Mouse (Mus musculus): Measurements from ENCODE around the gene Aldh3b1. TPM values are rescaled to one million over a fixed set of nuclear protein-coding genes. Genes with fewer than 3 reads are reported as not detected.

Aldh3b1 gene
- polyA plus RNA-seq, 1 experiment from 2014 or later: 0.64 TPM

- no peaks in the 10 kb centered on the region for H3K27me3 ChIP-seq
- H3K36me3 ChIP-seq (replicated peaks): peaks cover 76% of the 10 kb centered on the region
- no peak overlapping the region for H3K4me2 ChIP-seq
- H3K4me3 ChIP-seq (replicated peaks): no peak overlapping the region
- H3K27ac ChIP-seq: no peak overlapping the region
- no peak for ATAC-seq (ENCODE audit: low FRiP score)
- H3K4me1 ChIP-seq: no peaks in the 10 kb centered on the region
- H3K9me3 ChIP-seq: no peaks in the 10 kb centered on the region
- H3K9ac ChIP-seq: no peak overlapping the region
- 94% methylated on average over 5 of the region's 5 CpGs for WGBS
These were observed 40.5 kb downstream of the Aldh3b1 start for GRCm38 (mm10) chr19:3889096-3889495.

GRCm38 (mm10) chr19:3884325-3884990 is 45.1 kb downstream of the Aldh3b1 start:
- H3K9me3 ChIP-seq: no peaks in the 10 kb centered on the region
- no peak overlapping the region for H3K9ac ChIP-seq
- H3K27me3 ChIP-seq: no peaks in the 10 kb centered on the region
- H3K4me3 ChIP-seq (replicated peaks): no peak overlapping the region
- ATAC-seq (ENCODE audit: low FRiP score): no peak
- peaks cover 37% of the 10 kb centered on the region for H3K36me3 ChIP-seq (replicated peaks)
- no peak overlapping the region for H3K27ac ChIP-seq
- 87% methylated on average over 6 of the region's 6 CpGs for WGBS
- H3K4me2 ChIP-seq: no peak overlapping the region
- no peaks in the 10 kb centered on the region for H3K4me1 ChIP-seq

- WGBS: 72% methylated on average over 4 of the region's 4 CpGs
- no peak overlapping the region for H3K9ac ChIP-seq
- no peak for ATAC-seq (ENCODE audit: low FRiP score)
- no peaks in the 10 kb centered on the region for H3K27me3 ChIP-seq
- no peak overlapping the region for H3K4me3 ChIP-seq (replicated peaks)
- H3K27ac ChIP-seq: no peak overlapping the region
- H3K4me1 ChIP-seq: no peaks in the 10 kb centered on the region
- H3K36me3 ChIP-seq (replicated peaks): peaks cover 22% of the 10 kb centered on the region
- H3K4me2 ChIP-seq: no peak overlapping the region
- H3K9me3 ChIP-seq: no peaks in the 10 kb centered on the region
These were observed 47.4 kb downstream of the Aldh3b1 start for GRCm38 (mm10) chr19:3882214-3882613.

GRCm38 (mm10) chr19:3880054-3880848 is 49.4 kb downstream of the Aldh3b1 start:
- Histone ChIP-seq H3K36me3 (replicated peaks) (peaks cover 16% of the 10 kb centered on the region), H3K9ac (no peak overlapping the region), H3K27ac (no peak overlapping the region), H3K27me3 (no peaks in the 10 kb centered on the region), H3K4me3 (replicated peaks) (no peak overlapping the region), H3K9me3 (no peaks in the 10 kb centered on the region), H3K4me2 (no peak overlapping the region), H3K4me1 (no peaks in the 10 kb centered on the region)
- no peak for ATAC-seq (ENCODE audit: low FRiP score)
- 94% methylated on average over 6 of the region's 6 CpGs for WGBS

GRCm38 (mm10) chr19:3875045-3875444 is 54.6 kb downstream of the Aldh3b1 start:
- 91% methylated on average over 7 of the region's 7 CpGs for WGBS
- H3K4me3 ChIP-seq (replicated peaks): no peak overlapping the region
- H3K9ac ChIP-seq: no peak overlapping the region
- H3K4me1 ChIP-seq: no peaks in the 10 kb centered on the region; the same call in 1 of the 2 replicates
- no peaks in the 10 kb centered on the region for H3K27me3 ChIP-seq
- peaks cover 6% of the 10 kb centered on the region for H3K36me3 ChIP-seq (replicated peaks)
- ATAC-seq (ENCODE audit: low FRiP score): no peak
- no peak overlapping the region for H3K27ac ChIP-seq
- no peak overlapping the region for H3K4me2 ChIP-seq
- H3K9me3 ChIP-seq: no peaks in the 10 kb centered on the region

- no peaks in the 10 kb centered on the region; the same call in 1 of the 2 replicates for H3K4me1 ChIP-seq
These were observed 57.2 kb downstream of the Aldh3b1 start for GRCm38 (mm10) chr19:3872373-3872772.

GRCm38 (mm10) chr19:3871468-3871867 is 58.1 kb downstream of the Aldh3b1 start:
- Histone ChIP-seq H3K9me3 (no peaks in the 10 kb centered on the region), H3K4me2 (no peak overlapping the region), H3K36me3 (replicated peaks) (peaks cover 6% of the 10 kb centered on the region), H3K4me1 (no peaks in the 10 kb centered on the region; the same call in 1 of the 2 replicates), H3K9ac (no peak overlapping the region), H3K4me3 (replicated peaks) (no peak overlapping the region), H3K27ac (no peak overlapping the region), H3K27me3 (no peaks in the 10 kb centered on the region)
- no peak for ATAC-seq (ENCODE audit: low FRiP score)

More at GRCm38 (mm10) chr19:3872373-3872772, 57.2 kb downstream of the Aldh3b1 start:
- Histone ChIP-seq H3K27me3 (no peaks in the 10 kb centered on the region), H3K36me3 (replicated peaks) (peaks cover 6% of the 10 kb centered on the region), H3K4me2 (no peak overlapping the region), H3K9me3 (no peaks in the 10 kb centered on the region), H3K27ac (no peak overlapping the region), H3K4me3 (replicated peaks) (no peak overlapping the region), H3K9ac (no peak overlapping the region)
- no peak for ATAC-seq (ENCODE audit: low FRiP score)
- WGBS: 79% methylated on average over 4 of the region's 4 CpGs

- no peak overlapping the region for H3K9ac ChIP-seq
- no peak overlapping the region for H3K4me3 ChIP-seq (replicated peaks)
- H3K9me3 ChIP-seq: no peaks in the 10 kb centered on the region
- no peaks in the 10 kb centered on the region; the same call in 1 of the 2 replicates for H3K4me1 ChIP-seq
- H3K4me2 ChIP-seq: no peak overlapping the region
- ATAC-seq (ENCODE audit: low FRiP score): no peak
- peaks cover 23% of the 10 kb centered on the region for H3K36me3 ChIP-seq (replicated peaks)
- H3K27ac ChIP-seq: no peak overlapping the region
- no peaks in the 10 kb centered on the region for H3K27me3 ChIP-seq
- 90% methylated on average over 1 of the region's 1 CpGs for WGBS
These were observed 61.3 kb downstream of the Aldh3b1 start for GRCm38 (mm10) chr19:3868290-3868689.

GRCm38 (mm10) chr19:3864960-3865359 is 64.6 kb downstream of the Aldh3b1 start:
- Histone ChIP-seq H3K27ac (no peak overlapping the region), H3K9ac (no peak overlapping the region), H3K27me3 (no peaks in the 10 kb centered on the region), H3K36me3 (replicated peaks) (peaks cover 27% of the 10 kb centered on the region), H3K4me3 (replicated peaks) (no peak overlapping the region), H3K4me2 (no peak overlapping the region), H3K9me3 (no peaks in the 10 kb centered on the region), H3K4me1 (no peaks in the 10 kb centered on the region)
- WGBS: 87% methylated on average over 2 of the region's 2 CpGs
- ATAC-seq (ENCODE audit: low FRiP score): no peak

Other genes starting within 250 kb of the Aldh3b1 start
- 2.9 and 3.2 TPM in 2 replicates for gene Lrp5, start 243.2 kb downstream of the Aldh3b1 start, polyA plus RNA-seq (2016; fragmentation: Nextera tagmentation; extraction: Ambion mirVana)
- 35.1 and 40.2 TPM in 2 replicates for gene 1810055G02Rik, start 221.5 kb downstream of the Aldh3b1 start, polyA plus RNA-seq (2016; fragmentation: Nextera tagmentation; extraction: Ambion mirVana)
- 58.0 and 60.6 TPM in 2 replicates for gene Kmt5b, start 162.4 kb downstream of the Aldh3b1 start, polyA plus RNA-seq (2016; fragmentation: Nextera tagmentation; extraction: Ambion mirVana)
- gene Chka, start 78.0 kb downstream of the Aldh3b1 start, polyA plus RNA-seq (2016; fragmentation: Nextera tagmentation; extraction: Ambion mirVana): 63.5 and 69.6 TPM in 2 replicates
- 10.3 and 12.4 TPM in 2 replicates for gene Tcirg1, start 22.7 kb downstream of the Aldh3b1 start, polyA plus RNA-seq (2016; fragmentation: Nextera tagmentation; extraction: Ambion mirVana)
- gene Ndufs8, start 17.0 kb downstream of the Aldh3b1 start, polyA plus RNA-seq (2016; fragmentation: Nextera tagmentation; extraction: Ambion mirVana): 166 and 168 TPM in 2 replicates
- 4.8 TPM in 2 replicates for gene Unc93b1, start 5.4 kb upstream of the Aldh3b1 start, polyA plus RNA-seq (2016; fragmentation: Nextera tagmentation; extraction: Ambion mirVana)
- gene Aldh3b3, start 28.8 kb upstream of the Aldh3b1 start, polyA plus RNA-seq (2016; fragmentation: Nextera tagmentation; extraction: Ambion mirVana): not detected in 2 replicates
- 0.26 and 0.70 TPM in 2 replicates for gene Aldh3b2, start 42.5 kb upstream of the Aldh3b1 start, polyA plus RNA-seq (2016; fragmentation: Nextera tagmentation; extraction: Ambion mirVana)
- gene Acy3, start 56.8 kb upstream of the Aldh3b1 start, polyA plus RNA-seq (2016; fragmentation: Nextera tagmentation; extraction: Ambion mirVana): 0.58 and 1.4 TPM in 2 replicates
- not detected in 2 replicates for gene Tbx10, start 62.9 kb upstream of the Aldh3b1 start, polyA plus RNA-seq (2016; fragmentation: Nextera tagmentation; extraction: Ambion mirVana)
- gene Nudt8, start 70.8 kb upstream of the Aldh3b1 start, polyA plus RNA-seq (2016; fragmentation: Nextera tagmentation; extraction: Ambion mirVana): 19.3 and 20.8 TPM in 2 replicates
- 4.1 and 4.3 TPM in 2 replicates for gene Gm49405, start 70.8 kb upstream of the Aldh3b1 start, polyA plus RNA-seq (2016; fragmentation: Nextera tagmentation; extraction: Ambion mirVana)
- 6.3 TPM in 2 replicates for gene Doc2g, start 73.5 kb upstream of the Aldh3b1 start, polyA plus RNA-seq (2016; fragmentation: Nextera tagmentation; extraction: Ambion mirVana)
- 186 and 204 TPM in 2 replicates for gene Ndufv1, start 83.0 kb upstream of the Aldh3b1 start, polyA plus RNA-seq (2016; fragmentation: Nextera tagmentation; extraction: Ambion mirVana)
- gene Gstp1, start 108.2 kb upstream of the Aldh3b1 start, polyA plus RNA-seq (2016; fragmentation: Nextera tagmentation; extraction: Ambion mirVana): 321 and 346 TPM in 2 replicates
- 1.6 and 5.5 TPM in 2 replicates for gene Gstp2, start 116.2 kb upstream of the Aldh3b1 start, polyA plus RNA-seq (2016; fragmentation: Nextera tagmentation; extraction: Ambion mirVana)
- not detected in 2 replicates for gene Gstp3, start 129.8 kb upstream of the Aldh3b1 start, polyA plus RNA-seq (2016; fragmentation: Nextera tagmentation; extraction: Ambion mirVana)
- gene Cabp2, start 151.8 kb upstream of the Aldh3b1 start, polyA plus RNA-seq (2016; fragmentation: Nextera tagmentation; extraction: Ambion mirVana): not detected in 2 replicates
- gene Cdk2ap2, start 167.4 kb upstream of the Aldh3b1 start, polyA plus RNA-seq (2016; fragmentation: Nextera tagmentation; extraction: Ambion mirVana): 70.4 and 73.9 TPM in 2 replicates
- gene Pitpnm1, start 170.2 kb upstream of the Aldh3b1 start, polyA plus RNA-seq (2016; fragmentation: Nextera tagmentation; extraction: Ambion mirVana): 21.5 and 22.9 TPM in 2 replicates
- 56.4 and 60.7 TPM in 2 replicates for gene Aip, start 196.1 kb upstream of the Aldh3b1 start, polyA plus RNA-seq (2016; fragmentation: Nextera tagmentation; extraction: Ambion mirVana)
- not detected in 2 replicates for gene Gpr152, start 210.0 kb upstream of the Aldh3b1 start, polyA plus RNA-seq (2016; fragmentation: Nextera tagmentation; extraction: Ambion mirVana)
- 0.09 TPM in 2 replicates for gene Cabp4, start 214.2 kb upstream of the Aldh3b1 start, polyA plus RNA-seq (2016; fragmentation: Nextera tagmentation; extraction: Ambion mirVana)
- 125 and 135 TPM in 2 replicates for gene Coro1b, start 218.8 kb upstream of the Aldh3b1 start, polyA plus RNA-seq (2016; fragmentation: Nextera tagmentation; extraction: Ambion mirVana)
- 0.51 and 0.74 TPM in 2 replicates for gene Ptprcap, start 223.8 kb upstream of the Aldh3b1 start, polyA plus RNA-seq (2016; fragmentation: Nextera tagmentation; extraction: Ambion mirVana)
- gene Rps6kb2, start 233.5 kb upstream of the Aldh3b1 start, polyA plus RNA-seq (2016; fragmentation: Nextera tagmentation; extraction: Ambion mirVana): 59.5 and 62.5 TPM in 2 replicates
- gene Carns1, start 245.7 kb upstream of the Aldh3b1 start, polyA plus RNA-seq (2016; fragmentation: Nextera tagmentation; extraction: Ambion mirVana): 3.2 TPM in 2 replicates

All from forebrain, embryonic 12.5 days (tissue).